Comparison of ENCODE assay signal across 11 mouse cellular contexts in the genomic region with DNA sequence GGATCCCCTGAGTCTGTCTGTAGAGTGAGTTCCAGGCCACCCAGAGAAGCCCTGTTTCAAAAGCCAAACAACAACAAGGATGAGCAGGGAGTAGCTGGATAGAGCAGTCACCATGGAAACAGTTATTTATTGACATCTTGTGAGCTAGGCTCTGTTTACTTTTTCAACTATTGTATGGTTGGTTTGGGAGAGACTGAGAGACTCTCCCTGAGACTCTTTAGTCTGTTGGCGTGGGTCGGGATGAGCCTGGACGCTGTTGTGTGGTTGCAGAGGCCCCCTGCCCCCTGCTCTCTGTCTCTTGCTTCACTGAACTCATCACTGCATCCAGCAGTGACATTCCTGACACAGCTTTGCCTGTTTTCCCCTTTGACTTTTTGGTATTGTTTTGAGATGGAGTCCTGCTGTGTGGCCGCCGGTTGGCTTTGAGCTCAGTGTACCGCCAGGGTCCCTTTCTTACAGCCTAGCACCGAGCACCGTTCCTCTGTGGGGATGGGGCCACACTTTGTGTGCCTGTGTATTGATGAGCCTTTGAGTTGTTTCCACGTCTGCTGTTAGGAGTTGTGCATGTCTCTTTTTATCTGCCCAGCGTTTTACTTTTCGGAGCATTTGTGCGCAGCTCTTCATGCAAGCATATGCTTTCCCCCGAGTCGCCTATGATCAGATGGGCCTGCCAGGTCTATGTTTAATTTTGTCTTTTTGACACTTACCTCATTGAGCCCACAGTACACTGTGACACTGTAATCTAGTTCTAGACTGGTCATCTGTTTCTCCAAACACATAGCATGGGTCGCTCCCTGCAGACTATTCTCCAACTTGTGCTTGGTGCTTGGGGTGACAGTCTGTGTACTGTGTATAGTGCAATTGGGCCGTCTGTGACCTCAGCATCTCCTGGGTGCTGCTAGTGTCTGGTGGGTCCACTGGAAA. TPM values are rescaled to one million over a fixed set of nuclear protein-coding genes. Genes with fewer than 3 reads are reported as not detected.
A peak's percentile ranks its signal among the peaks of the same experiment; 100 is the strongest.
DNase-seq lines count a peak whose midpoint lies in the region; ATAC-seq lines count a peak whose summit lies in the region.
"Had no signal": no experiment of that assay in that cellular context is flagged by ENCODE, and none has a peak within 500 bp of the region (broad histone marks: within the 10 kb centered on the region; RNA-seq: fewer than 3 reads in every experiment).

No protein-coding gene starts in this region.

- ATAC-seq in heart, embryonic 13.5 days (ENCODE audit: extremely low read depth, insufficient number of reproducible peaks, low FRiP score, low TSS enrichment): no peak; the same call in 1 of the 2 replicates
- peak; percentile 55; the same call in 1 of the 2 replicates for ATAC-seq in midbrain, embryonic 13.5 days

- peak overlapping the region; percentile 44 for H3K4me2 ChIP-seq in heart, embryonic 13.5 days
- H3K4me2 ChIP-seq in midbrain, embryonic 13.5 days (replicated peaks): peak overlapping the region; percentile 29
- H3K4me2 ChIP-seq: liver, embryonic 15.5 days had no signal

- peaks cover 27% of the 10 kb centered on the region for H3K36me3 ChIP-seq in heart, embryonic 13.5 days
- peaks cover 56% of the 10 kb centered on the region for H3K36me3 ChIP-seq in forebrain, embryonic 10.5 days (replicated peaks)
- H3K36me3 ChIP-seq in midbrain, embryonic 13.5 days: peaks cover 16% of the 10 kb centered on the region

- intact Hi-C loops in heart, postnatal 36 days (cut with DNase I): no loop called here
- intact Hi-C loops in gastrocnemius, postnatal 36 days (cut with DNase I): no loop called here
- intact Hi-C loops in left cerebral cortex, postnatal 4 days (cut with DNase I): no loop called here

- peak overlapping the region; percentile 72 for H3K27ac ChIP-seq in heart, embryonic 13.5 days (replicated peaks)
- H3K27ac ChIP-seq in forebrain, embryonic 10.5 days: peak overlapping the region; percentile 67
- H3K27ac ChIP-seq in midbrain, embryonic 13.5 days: peak overlapping the region; percentile 41
- H3K27ac ChIP-seq: liver, embryonic 15.5 days had no signal

- H3K27me3 ChIP-seq in heart, embryonic 13.5 days (replicated peaks): no peaks in the 10 kb centered on the region
- no peaks in the 10 kb centered on the region for H3K27me3 ChIP-seq in forebrain, embryonic 10.5 days (ENCODE audit: poor library complexity, severe bottlenecking)
- no peaks in the 10 kb centered on the region for H3K27me3 ChIP-seq in midbrain, embryonic 13.5 days
- H3K27me3 ChIP-seq: liver, embryonic 15.5 days had no signal

- peak overlapping the region; percentile 61 for H3K9ac ChIP-seq in heart, embryonic 13.5 days
- peak overlapping the region; percentile 21; the same call in 1 of the 2 replicates for H3K9ac ChIP-seq in midbrain, embryonic 13.5 days (replicated peaks)
- H3K9ac ChIP-seq: liver, embryonic 15.5 days had no signal

- peaks cover 70% of the 10 kb centered on the region for H3K4me1 ChIP-seq in heart, embryonic 13.5 days
- H3K4me1 ChIP-seq in forebrain, embryonic 10.5 days: peaks cover 58% of the 10 kb centered on the region
- peaks cover 72% of the 10 kb centered on the region for H3K4me1 ChIP-seq in midbrain, embryonic 13.5 days (replicated peaks)

- WGBS in heart, embryonic 13.5 days: 57% methylated on average over 16 of the region's 16 CpGs
- WGBS in forebrain, embryonic 10.5 days: 33% methylated on average over 16 of the region's 16 CpGs
- 21% methylated on average over 16 of the region's 16 CpGs for WGBS in midbrain, embryonic 13.5 days

- DNase-seq in heart, postnatal 36 days: no peak
- DNase-seq in R1 (ENCODE audit: low read depth, low spot score): peak; percentile 88
- DNase-seq in forebrain, embryonic 10.5 days (ENCODE audit: extremely low spot score, low spot score): peak; percentile 61
- DNase-seq in gastrocnemius, postnatal 36 days: no peak
- DNase-seq in layer of hippocampus, adult 9-10 months (ENCODE audit: low spot score): no peak
- no peak for DNase-seq in left cerebral cortex, postnatal 4 days
- DNase-seq: heart, postnatal 14 days; right cerebral cortex, postnatal 25 days had no signal

- no peaks in the 10 kb centered on the region for H3K9me3 ChIP-seq in heart, embryonic 13.5 days
- H3K9me3 ChIP-seq in forebrain, embryonic 10.5 days: no peaks in the 10 kb centered on the region
- H3K9me3 ChIP-seq in midbrain, embryonic 13.5 days: no peaks in the 10 kb centered on the region
- H3K9me3 ChIP-seq: liver, embryonic 15.5 days had no signal

- H3K4me3 ChIP-seq in heart, embryonic 13.5 days: no peak overlapping the region; the same call in 1 of the 2 replicates
- peak overlapping the region; percentile 34 for H3K4me3 ChIP-seq in forebrain, embryonic 10.5 days
- H3K4me3 ChIP-seq in midbrain, embryonic 13.5 days (replicated peaks): 0 out of 2 replicates have a peak overlapping the region, but pooled peaks have one; percentile 1
- H3K4me3 ChIP-seq: liver, embryonic 15.5 days had no signal

RNA-seq across cellular contexts. Expression of a gene that starts 7.9 kb away (rescaled TPM):
- 95.2 and 103 TPM in 2 replicates for polyA plus RNA-seq in heart, embryonic 13.5 days (2015; fragmentation: Nextera tagmentation; extraction: Ambion mirVana)
- total RNA-seq in heart, postnatal 36 days (2021): 10 to 100 TPM; 84.4 to 94.2 TPM
- 137 and 141 TPM in 2 replicates for polyA plus RNA-seq in forebrain, embryonic 10.5 days (2016; fragmentation: Nextera tagmentation; extraction: Ambion mirVana)
- 545 and 546 TPM in 2 replicates for polyA plus RNA-seq in midbrain, embryonic 13.5 days (2015; fragmentation: Nextera tagmentation; extraction: Ambion mirVana)
- total RNA-seq in gastrocnemius, postnatal 36 days (2021): 10 to 100 TPM; 55.2 to 59.3 TPM
- 100 to 1,000 TPM; 716 to 729 TPM for total RNA-seq in left cerebral cortex, postnatal 4 days (2021)

RNA-seq across cellular contexts. Expression of a gene that starts 47.1 kb away (rescaled TPM):
- polyA plus RNA-seq in heart, embryonic 13.5 days (2015; fragmentation: Nextera tagmentation; extraction: Ambion mirVana): 6.0 and 7.0 TPM in 2 replicates
- 1 to 10 TPM in 1 of 2 experiments, under 1 TPM in 1; 0.76 to 1.9 TPM for total RNA-seq in heart, postnatal 36 days (2021)
- 16.7 and 21.5 TPM in 2 replicates for polyA plus RNA-seq in forebrain, embryonic 10.5 days (2016; fragmentation: Nextera tagmentation; extraction: Ambion mirVana)
- 3.9 and 4.4 TPM in 2 replicates for polyA plus RNA-seq in midbrain, embryonic 13.5 days (2015; fragmentation: Nextera tagmentation; extraction: Ambion mirVana)
- total RNA-seq in gastrocnemius, postnatal 36 days (2021): under 1 TPM; 0.43 to 0.47 TPM
- total RNA-seq in left cerebral cortex, postnatal 4 days (2021): 1 to 10 TPM; 1.5 to 2.2 TPM

RNA-seq across cellular contexts. Expression of a gene that starts 47.4 kb away (rescaled TPM):
- polyA plus RNA-seq in heart, embryonic 13.5 days (2015; fragmentation: Nextera tagmentation; extraction: Ambion mirVana): 74.6 and 85.2 TPM in 2 replicates
- total RNA-seq in heart, postnatal 36 days (2021): 10 to 100 TPM; 65.3 to 66.5 TPM
- polyA plus RNA-seq in forebrain, embryonic 10.5 days (2016; fragmentation: Nextera tagmentation; extraction: Ambion mirVana): 68.2 and 69.3 TPM in 2 replicates
- 34.7 and 36.6 TPM in 2 replicates for polyA plus RNA-seq in midbrain, embryonic 13.5 days (2015; fragmentation: Nextera tagmentation; extraction: Ambion mirVana)
- 10 to 100 TPM; 10.4 to 16.2 TPM for total RNA-seq in gastrocnemius, postnatal 36 days (2021)
- 10 to 100 TPM; 11.6 to 12.6 TPM for total RNA-seq in left cerebral cortex, postnatal 4 days (2021)

RNA-seq across cellular contexts. Expression of a gene that starts 53.5 kb away (rescaled TPM):
- polyA plus RNA-seq in heart, embryonic 13.5 days (2015; fragmentation: Nextera tagmentation; extraction: Ambion mirVana): 41.0 and 45.5 TPM in 2 replicates
- total RNA-seq in heart, postnatal 36 days (2021): 10 to 100 TPM; 38.4 to 40.6 TPM
- 57.9 and 62.6 TPM in 2 replicates for polyA plus RNA-seq in forebrain, embryonic 10.5 days (2016; fragmentation: Nextera tagmentation; extraction: Ambion mirVana)
- polyA plus RNA-seq in midbrain, embryonic 13.5 days (2015; fragmentation: Nextera tagmentation; extraction: Ambion mirVana): 59.5 and 59.6 TPM in 2 replicates
- total RNA-seq in gastrocnemius, postnatal 36 days (2021): 10 to 100 TPM; 34.9 to 38.0 TPM
- total RNA-seq in left cerebral cortex, postnatal 4 days (2021): 10 to 100 TPM; 27.0 to 33.0 TPM

RNA-seq across cellular contexts. Expression of a gene that starts 53.5 kb away (rescaled TPM):
- 35.4 and 41.6 TPM in 2 replicates for polyA plus RNA-seq in heart, embryonic 13.5 days (2015; fragmentation: Nextera tagmentation; extraction: Ambion mirVana)
- 10 to 100 TPM; 19.5 to 20.4 TPM for total RNA-seq in heart, postnatal 36 days (2021)
- polyA plus RNA-seq in forebrain, embryonic 10.5 days (2016; fragmentation: Nextera tagmentation; extraction: Ambion mirVana): 56.5 and 57.5 TPM in 2 replicates
- 63.9 and 68.2 TPM in 2 replicates for polyA plus RNA-seq in midbrain, embryonic 13.5 days (2015; fragmentation: Nextera tagmentation; extraction: Ambion mirVana)
- 10 to 100 TPM; 12.4 to 13.5 TPM for total RNA-seq in gastrocnemius, postnatal 36 days (2021)
- total RNA-seq in left cerebral cortex, postnatal 4 days (2021): 10 to 100 TPM; 42.0 to 43.6 TPM

Comparison
In these comparisons a context has a peak if more than half of its experiments do, and no peak if none do; other contexts are left out.
1. DNase-seq: peak in R1 (single experiment) and forebrain, embryonic 10.5 days (single experiment); none in heart, postnatal 36 days (0 of 2), gastrocnemius, postnatal 36 days (0 of 2), layer of hippocampus, adult 9-10 months (single experiment) and left cerebral cortex, postnatal 4 days (single experiment).
2. RNA of a gene that starts 7.9 kb away (total RNA-seq): 716 to 729 TPM in left cerebral cortex, postnatal 4 days; 84.4 to 94.2 TPM in heart, postnatal 36 days and 55.2 to 59.3 TPM in gastrocnemius, postnatal 36 days; every median in the first group is over 4 times any median in the second.
3. Peak in every context shown above with its lines, with median percentiles within 50 percentile points of each other: H3K27ac ChIP-seq.